Mouse (Mus musculus) thymus, postnatal 0 days (tissue): ENCODE data around the gene Ctc1. TPM values are rescaled to one million over a fixed set of nuclear protein-coding genes. Genes with fewer than 3 reads are reported as not detected.

Experiments
- DNase-seq: peaks from one replicate; pipeline ENCODE4 v3.0.0-alpha.2; 2015; ENCODE audit warnings: low spot score
- polyA plus RNA-seq: library from polyadenylated mRNA; unstranded; fragments of >200 nt; fragmentation: Nextera tagmentation; extraction: Ambion mirVana; gene quantifications from 2 replicates; pipeline ENCODE4 v1.2.1, GENCODE M21; 2015

Gene Ctc1
- polyA plus RNA-seq, 1 experiment from 2014 or later: 20.7 TPM

GRCm38 (mm10) chr11:69066956-69067355 lies 51.2 kb downstream of the Ctc1 start:
- DNase-seq: peak; percentile 88

GRCm38 (mm10) chr11:69067601-69068000 lies 51.9 kb downstream of the Ctc1 start:
- no peak for DNase-seq

GRCm38 (mm10) chr11:69070093-69070492 lies 54.4 kb downstream of the Ctc1 start:
- DNase-seq: no peak

- peak; percentile 95 for DNase-seq
Observed at GRCm38 (mm10) chr11:69070590-69071222, 55.0 kb downstream of the Ctc1 start, which contains the start of gene Tmem107. TSS of gene Tmem107 (plus strand) at chr11:69070806.

- DNase-seq: no peak
Observed at GRCm38 (mm10) chr11:69071262-69071661, 55.6 kb downstream of the Ctc1 start.

GRCm38 (mm10) chr11:69072234-69072633 lies 56.5 kb downstream of the Ctc1 start:
- DNase-seq: no peak

GRCm38 (mm10) chr11:69072666-69073064 lies 57.0 kb downstream of the Ctc1 start:
- no peak for DNase-seq

GRCm38 (mm10) chr11:69073065-69073888 lies 57.6 kb downstream of the Ctc1 start:
- DNase-seq: peak; percentile 95

- DNase-seq: no peak
Observed at GRCm38 (mm10) chr11:69073951-69074775, 58.5 kb downstream of the Ctc1 start.

- DNase-seq: no peak
Observed at GRCm38 (mm10) chr11:69074776-69075069, 59.0 kb downstream of the Ctc1 start.

GRCm38 (mm10) chr11:69075764-69076479 lies 60.2 kb downstream of the Ctc1 start:
- no peak for DNase-seq

GRCm38 (mm10) chr11:69076572-69076971 lies 60.9 kb downstream of the Ctc1 start:
- no peak for DNase-seq

- no peak for DNase-seq
Observed at GRCm38 (mm10) chr11:69077316-69077715, 61.6 kb downstream of the Ctc1 start.

- no peak for DNase-seq
Observed at GRCm38 (mm10) chr11:69078041-69078440, 62.3 kb downstream of the Ctc1 start.

GRCm38 (mm10) chr11:69078805-69079438 lies 63.2 kb downstream of the Ctc1 start:
- DNase-seq: no peak

- DNase-seq: no peak
Observed at GRCm38 (mm10) chr11:69080102-69080854, 64.6 kb downstream of the Ctc1 start.

- DNase-seq: no peak
Observed at GRCm38 (mm10) chr11:69080855-69081222, 65.1 kb downstream of the Ctc1 start.

GRCm38 (mm10) chr11:69081613-69082012 lies 65.9 kb downstream of the Ctc1 start:
- no peak for DNase-seq

- no peak for DNase-seq
Observed at GRCm38 (mm10) chr11:69085608-69086007, 69.9 kb downstream of the Ctc1 start.
